Mouse (Mus musculus): Measurements from ENCODE around the gene Myo16. TPM values are rescaled to one million over a fixed set of nuclear protein-coding genes. Genes with fewer than 3 reads are reported as not detected.

Gene Myo16
- polyA plus RNA-seq, 1 experiment from 2014 or later, result 2.3 TPM

DNA sequence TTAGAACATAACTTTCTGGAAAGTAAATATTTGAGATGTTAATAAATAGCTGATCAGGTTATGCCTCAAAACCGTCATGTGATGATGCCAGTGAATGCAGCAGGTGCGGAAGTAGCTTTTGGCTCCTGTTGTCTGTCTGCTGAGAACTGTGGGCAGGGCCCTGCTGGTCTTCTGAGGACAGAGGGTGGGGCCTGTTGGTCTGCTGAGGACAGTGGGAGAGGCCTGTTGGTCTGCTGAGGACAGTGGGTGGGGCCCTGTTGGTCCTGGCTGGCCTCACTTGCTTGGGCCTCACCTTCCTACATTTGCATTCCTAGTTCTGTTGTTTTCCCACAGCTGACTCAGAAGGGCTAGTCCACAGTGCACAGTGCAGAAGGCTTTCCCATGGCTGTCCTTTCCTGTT is 466.0 kb downstream of the Myo16 start:
- Histone ChIP-seq H3K9me3 (no peaks in the 10 kb centered on the region), H3K27ac (no peak overlapping the region), H3K9ac (no peak overlapping the region), H3K4me1 (no peaks in the 10 kb centered on the region), H3K27me3 (replicated peaks) (no peaks in the 10 kb centered on the region), H3K36me3 (no peaks in the 10 kb centered on the region), H3K4me2 (no peak overlapping the region), H3K4me3 (replicated peaks) (no peak overlapping the region)
- WGBS, result 61% methylated on average over 2 of the region's 2 CpGs
- peak; percentile 95 for ATAC-seq (ENCODE audit: insufficient read depth, low FRiP score, low read depth)

DNA sequence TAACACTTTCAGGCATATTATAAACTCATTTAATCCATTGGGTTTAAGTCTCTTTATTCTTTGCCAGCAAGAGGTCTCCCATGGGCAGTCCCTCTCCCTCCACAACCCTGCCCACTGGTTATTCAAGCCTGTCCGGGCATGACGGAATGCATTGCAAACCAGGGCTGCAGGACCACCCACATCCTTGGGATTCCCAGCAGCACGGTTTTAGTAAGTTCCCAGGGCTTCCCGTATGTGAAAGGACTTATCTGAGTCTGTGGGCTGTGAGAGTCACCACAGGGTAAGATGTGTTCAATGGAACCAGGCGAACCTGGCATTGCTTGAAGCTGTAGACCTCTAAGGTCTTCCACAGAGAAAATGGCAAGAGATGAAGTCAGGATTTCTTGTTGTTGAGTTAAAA is 471.6 kb downstream of the Myo16 start:
- ATAC-seq (ENCODE audit: insufficient read depth, low FRiP score, low read depth), result no peak
- Histone ChIP-seq H3K9me3 (no peaks in the 10 kb centered on the region), H3K4me3 (replicated peaks) (no peak overlapping the region), H3K4me1 (no peaks in the 10 kb centered on the region), H3K36me3 (no peaks in the 10 kb centered on the region), H3K27ac (no peak overlapping the region), H3K4me2 (no peak overlapping the region), H3K27me3 (replicated peaks) (no peaks in the 10 kb centered on the region), H3K9ac (no peak overlapping the region)
- 47% methylated on average over 5 of the region's 5 CpGs for WGBS

DNA sequence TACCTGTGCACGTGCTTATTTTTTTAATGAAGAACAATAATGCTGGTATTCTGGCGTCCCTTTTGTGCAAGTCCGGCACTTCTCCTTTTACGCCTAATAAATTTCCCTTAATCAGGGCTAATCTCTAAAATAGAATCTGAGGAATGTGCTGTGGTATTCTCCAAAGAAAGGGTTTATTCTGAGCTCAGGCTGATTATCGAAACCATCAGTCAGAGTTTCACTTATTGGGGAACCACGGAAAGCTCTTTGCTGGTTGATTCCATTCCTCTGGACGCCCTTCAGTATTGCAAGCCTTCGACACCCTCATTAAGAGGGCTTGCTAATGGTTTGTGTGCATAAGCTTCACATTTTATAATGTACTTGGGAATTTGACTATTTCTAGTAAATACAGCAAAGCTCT is 475.0 kb downstream of the Myo16 start:
- WGBS, result 67% methylated on average over 8 of the region's 8 CpGs
- no peak for ATAC-seq (ENCODE audit: insufficient read depth, low FRiP score, low read depth)
- no peaks in the 10 kb centered on the region for H3K4me1 ChIP-seq

DNA sequence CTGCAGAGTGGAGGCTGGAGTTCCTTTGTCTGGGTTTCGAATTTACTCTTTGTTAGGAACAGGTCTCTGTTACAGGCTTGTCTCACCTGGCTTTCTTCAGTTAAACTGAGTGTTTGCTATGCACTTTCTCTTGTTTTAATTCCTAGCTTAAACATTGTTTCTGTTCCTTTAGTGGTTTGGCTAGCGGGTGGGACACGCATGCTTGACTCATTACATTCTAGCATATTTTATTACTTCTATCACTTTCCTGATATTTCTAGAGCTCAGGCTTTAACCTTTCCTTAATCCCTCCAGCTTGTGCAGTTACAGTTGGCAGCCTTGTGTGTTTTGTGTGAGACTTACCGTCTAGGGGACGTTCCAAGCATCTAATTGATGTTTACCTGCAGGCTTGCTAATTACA is 476.2 kb downstream of the Myo16 start:
- Histone ChIP-seq H3K4me2 (no peak overlapping the region), H3K27me3 (replicated peaks) (no peaks in the 10 kb centered on the region), H3K9ac (no peak overlapping the region), H3K36me3 (no peaks in the 10 kb centered on the region), H3K4me3 (replicated peaks) (no peak overlapping the region), H3K9me3 (no peaks in the 10 kb centered on the region), H3K27ac (no peak overlapping the region), H3K4me1 (no peaks in the 10 kb centered on the region)
- no peak for ATAC-seq (ENCODE audit: insufficient read depth, low FRiP score, low read depth)
- WGBS, result 34% methylated on average over 5 of the region's 5 CpGs

More for the DNA sequence above, 475.0 kb downstream of the Myo16 start:
- H3K9me3 ChIP-seq, result no peaks in the 10 kb centered on the region
- H3K27me3 ChIP-seq (replicated peaks), result no peaks in the 10 kb centered on the region
- no peak overlapping the region for H3K4me2 ChIP-seq
- H3K27ac ChIP-seq, result no peak overlapping the region
- no peak overlapping the region for H3K9ac ChIP-seq
- no peaks in the 10 kb centered on the region for H3K36me3 ChIP-seq
- no peak overlapping the region for H3K4me3 ChIP-seq (replicated peaks)

DNA sequence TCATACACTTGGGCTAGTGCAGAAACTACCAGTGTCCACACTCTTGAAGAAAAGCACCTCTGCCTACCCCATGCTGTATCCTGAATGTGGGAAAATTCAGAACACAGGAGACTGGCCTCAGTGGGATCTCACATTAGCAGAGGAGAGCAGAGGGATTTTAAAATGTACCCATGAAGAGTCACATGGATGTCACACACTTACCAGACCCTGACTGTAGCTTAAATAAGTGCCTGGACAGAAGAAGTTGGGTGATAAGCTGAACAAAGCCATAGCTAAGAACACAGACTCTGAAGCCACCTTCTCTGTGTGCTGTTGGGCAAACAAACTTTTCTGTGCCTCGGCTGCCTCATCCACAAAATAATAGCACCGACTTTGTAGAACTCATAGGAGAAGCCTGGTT is 477.3 kb downstream of the Myo16 start:
- WGBS, result 74% methylated on average over 2 of the region's 2 CpGs
- Histone ChIP-seq H3K4me3 (replicated peaks) (no peak overlapping the region), H3K27ac (no peak overlapping the region), H3K4me2 (no peak overlapping the region), H3K36me3 (no peaks in the 10 kb centered on the region), H3K9ac (no peak overlapping the region), H3K4me1 (no peaks in the 10 kb centered on the region), H3K27me3 (replicated peaks) (no peaks in the 10 kb centered on the region), H3K9me3 (no peaks in the 10 kb centered on the region)
- no peak for ATAC-seq (ENCODE audit: insufficient read depth, low FRiP score, low read depth)

DNA sequence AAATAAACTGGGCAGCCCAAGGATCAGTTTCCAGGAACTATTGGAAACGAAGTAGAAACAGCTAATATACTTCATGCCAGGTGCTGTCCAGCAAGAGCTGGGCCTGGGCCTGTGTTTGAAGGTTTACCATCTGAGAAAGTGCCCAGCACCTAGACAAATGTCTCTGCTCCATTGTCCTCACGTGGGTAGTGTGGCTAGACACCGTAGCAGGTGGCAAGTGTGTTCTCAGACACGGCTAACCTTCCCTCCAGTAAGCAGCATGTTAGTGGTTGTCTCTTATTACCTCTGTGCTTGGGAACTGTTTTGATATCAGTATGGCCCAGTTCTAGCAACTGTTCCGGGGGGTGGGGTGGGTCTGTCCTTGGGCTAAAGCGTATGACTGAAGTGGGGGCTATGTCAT is 478.9 kb downstream of the Myo16 start:
- no peak overlapping the region for H3K9ac ChIP-seq
- WGBS, result 80% methylated on average over 6 of the region's 6 CpGs
- H3K4me1 ChIP-seq, result no peaks in the 10 kb centered on the region
- H3K27ac ChIP-seq, result no peak overlapping the region
- no peaks in the 10 kb centered on the region for H3K9me3 ChIP-seq
- no peak overlapping the region for H3K4me3 ChIP-seq (replicated peaks)
- ATAC-seq (ENCODE audit: insufficient read depth, low FRiP score, low read depth), result no peak
- H3K4me2 ChIP-seq, result no peak overlapping the region
- H3K27me3 ChIP-seq (replicated peaks), result no peaks in the 10 kb centered on the region
- no peaks in the 10 kb centered on the region for H3K36me3 ChIP-seq

DNA sequence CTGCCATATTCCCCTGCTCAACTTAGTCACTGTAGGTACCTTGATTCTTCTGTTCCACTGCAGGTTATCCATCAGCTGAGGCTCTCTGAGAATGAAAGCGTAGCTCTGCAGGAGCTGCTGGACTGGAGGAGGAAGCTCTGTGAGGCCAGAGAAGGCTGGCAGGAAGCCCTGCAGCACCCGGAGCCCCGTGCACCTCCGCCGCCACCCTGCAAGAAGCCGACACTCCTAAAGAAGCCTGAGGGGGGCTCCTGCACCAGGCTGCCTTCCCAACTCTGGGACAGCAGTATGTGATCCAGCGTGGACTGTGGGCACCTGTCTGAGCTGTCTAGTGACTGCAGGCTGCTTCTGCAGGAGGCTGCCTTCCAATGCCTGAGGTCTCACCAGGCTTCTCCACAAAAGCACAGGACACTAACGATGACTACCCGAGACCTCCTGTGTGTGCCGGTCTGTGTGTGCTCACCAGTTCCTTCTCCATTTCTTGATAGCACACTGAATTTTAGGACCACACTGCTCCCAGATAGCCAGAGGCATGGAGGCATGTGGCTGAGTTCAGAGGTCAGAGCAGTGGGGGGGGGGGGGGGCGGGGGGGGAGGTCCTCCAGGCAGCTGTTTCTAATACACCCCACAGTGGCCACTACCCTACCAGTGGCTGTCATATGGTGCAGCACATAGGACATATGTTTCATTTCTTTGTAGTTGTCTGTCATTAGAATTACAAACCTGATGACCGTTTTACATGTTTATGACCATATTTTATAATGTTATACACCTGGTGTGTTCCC is 479.8 kb downstream of the Myo16 start:
- Histone ChIP-seq H3K4me3 (replicated peaks) (no peak overlapping the region), H3K36me3 (no peaks in the 10 kb centered on the region), H3K27me3 (replicated peaks) (no peaks in the 10 kb centered on the region), H3K4me1 (no peaks in the 10 kb centered on the region), H3K27ac (no peak overlapping the region), H3K9ac (no peak overlapping the region), H3K9me3 (no peaks in the 10 kb centered on the region), H3K4me2 (no peak overlapping the region)
- 54% methylated on average over 12 of the region's 12 CpGs for WGBS
- ATAC-seq (ENCODE audit: insufficient read depth, low FRiP score, low read depth), result no peak

DNA sequence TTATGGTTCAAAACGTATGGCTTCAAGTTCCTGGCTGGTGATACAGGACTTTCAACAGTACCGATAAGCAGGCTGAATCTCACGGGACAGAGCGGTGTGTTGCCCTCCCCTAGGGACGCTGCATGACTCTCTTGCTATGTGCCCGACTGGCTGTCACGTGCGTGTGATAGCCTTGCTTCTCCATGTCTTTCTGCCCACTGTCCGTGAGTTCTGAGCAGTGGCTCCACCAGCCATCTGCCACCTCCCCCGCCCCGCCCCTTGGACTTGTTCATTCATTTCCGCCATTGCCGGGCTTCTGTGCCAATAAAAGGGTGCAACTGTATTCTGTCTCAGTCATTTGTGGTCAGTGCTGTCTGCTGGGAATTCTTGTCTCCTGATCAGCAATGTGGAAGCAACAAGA is 480.7 kb downstream of the Myo16 start:
- Histone ChIP-seq H3K9ac (no peak overlapping the region), H3K36me3 (no peaks in the 10 kb centered on the region), H3K27me3 (replicated peaks) (no peaks in the 10 kb centered on the region), H3K27ac (no peak overlapping the region), H3K4me1 (no peaks in the 10 kb centered on the region), H3K4me3 (replicated peaks) (no peak overlapping the region), H3K4me2 (no peak overlapping the region), H3K9me3 (no peaks in the 10 kb centered on the region)
- ATAC-seq (ENCODE audit: insufficient read depth, low FRiP score, low read depth), result no peak
- 68% methylated on average over 13 of the region's 13 CpGs for WGBS

DNA sequence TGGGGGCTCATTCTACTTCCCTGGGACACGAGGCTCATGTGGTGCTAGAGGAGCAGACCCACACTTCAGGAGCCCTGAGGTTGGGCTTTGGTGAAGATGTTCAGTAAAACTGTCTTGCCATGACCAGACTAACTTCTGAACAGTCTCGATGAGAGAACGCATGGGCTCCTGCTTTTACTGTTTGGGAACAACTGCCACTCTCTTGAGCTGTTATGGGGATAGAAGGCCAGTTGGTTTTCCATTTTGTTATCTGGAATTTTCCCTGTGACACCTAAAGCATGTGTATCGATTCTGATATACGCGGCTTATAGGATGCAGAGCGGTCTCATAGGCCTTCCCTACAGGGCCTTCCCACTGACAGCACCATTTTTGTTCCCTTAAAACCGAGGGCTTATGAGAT is 485.2 kb downstream of the Myo16 start:
- no peak overlapping the region for H3K4me3 ChIP-seq (replicated peaks)
- H3K4me2 ChIP-seq, result no peak overlapping the region
- no peaks in the 10 kb centered on the region for H3K36me3 ChIP-seq
- WGBS, result 87% methylated on average over 8 of the region's 8 CpGs
- H3K9ac ChIP-seq, result no peak overlapping the region
- no peaks in the 10 kb centered on the region for H3K27me3 ChIP-seq (replicated peaks)
- ATAC-seq (ENCODE audit: insufficient read depth, low FRiP score, low read depth), result no peak
- H3K27ac ChIP-seq, result no peak overlapping the region
- H3K4me1 ChIP-seq, result no peaks in the 10 kb centered on the region
- no peaks in the 10 kb centered on the region for H3K9me3 ChIP-seq

DNA sequence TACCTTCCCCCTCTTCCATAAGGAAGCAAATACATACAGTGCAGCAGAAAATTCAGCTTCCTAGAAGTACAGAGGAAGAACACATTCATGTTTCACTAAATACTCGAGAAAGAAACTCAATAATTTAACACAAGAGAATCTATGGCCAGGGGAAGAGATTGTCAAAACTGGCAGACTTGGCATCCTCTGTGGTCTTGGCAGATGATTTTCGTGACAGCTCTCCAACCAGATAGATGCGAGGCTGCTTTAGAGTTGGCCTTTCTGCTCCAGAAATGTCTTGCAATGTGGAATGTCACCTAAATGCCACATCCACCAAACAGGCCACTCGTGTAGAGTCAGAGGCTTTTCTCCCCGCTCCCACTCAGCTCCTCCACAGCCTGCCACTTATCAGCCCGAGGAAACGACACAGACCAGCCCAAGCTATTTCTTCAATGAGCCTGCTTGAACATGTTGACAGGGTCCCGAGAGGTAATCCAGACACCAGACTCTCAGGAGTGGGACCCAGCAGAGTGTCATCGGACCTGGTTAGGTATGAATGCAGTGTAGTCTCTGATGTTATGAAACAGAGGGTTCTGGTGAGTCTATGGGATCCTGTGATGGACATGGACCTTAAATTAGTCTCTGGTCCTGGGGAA is 486.6 kb downstream of the Myo16 start:
- ATAC-seq (ENCODE audit: insufficient read depth, low FRiP score, low read depth), result no peak
- Histone ChIP-seq H3K27ac (no peak overlapping the region), H3K36me3 (no peaks in the 10 kb centered on the region), H3K4me1 (no peaks in the 10 kb centered on the region), H3K27me3 (replicated peaks) (no peaks in the 10 kb centered on the region), H3K9ac (no peak overlapping the region), H3K9me3 (no peaks in the 10 kb centered on the region), H3K4me3 (replicated peaks) (no peak overlapping the region), H3K4me2 (no peak overlapping the region)
- WGBS, result 62% methylated on average over 9 of the region's 9 CpGs

DNA sequence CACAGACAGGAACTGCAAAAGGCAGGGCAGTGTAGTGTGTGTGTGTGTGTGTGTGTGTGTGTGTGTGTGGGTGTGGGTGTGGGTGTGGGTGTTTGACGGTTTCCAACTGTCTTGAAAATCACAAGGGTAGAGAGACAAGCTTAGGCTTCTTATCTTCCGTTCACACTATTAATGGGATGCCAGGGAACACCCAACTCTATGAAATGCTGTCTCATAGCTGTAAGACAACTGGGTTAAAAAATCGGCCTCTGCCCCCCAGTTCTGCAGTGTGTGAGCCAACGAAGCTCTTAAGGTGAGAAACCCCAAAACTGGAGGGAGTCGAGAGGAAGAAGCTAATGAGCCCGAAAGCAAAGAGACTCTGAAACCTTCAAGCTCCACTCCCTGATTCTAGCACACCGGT is 487.1 kb downstream of the Myo16 start:
- peak; percentile 68; the same call in 1 of the 2 replicates for ATAC-seq (ENCODE audit: insufficient read depth, low FRiP score, low read depth)
- no peaks in the 10 kb centered on the region for H3K9me3 ChIP-seq
- H3K27ac ChIP-seq, result no peak overlapping the region
- no peaks in the 10 kb centered on the region for H3K36me3 ChIP-seq
- H3K9ac ChIP-seq, result no peak overlapping the region
- no peak overlapping the region for H3K4me2 ChIP-seq
- H3K4me1 ChIP-seq, result no peaks in the 10 kb centered on the region
- H3K27me3 ChIP-seq (replicated peaks), result no peaks in the 10 kb centered on the region
- H3K4me3 ChIP-seq (replicated peaks), result no peak overlapping the region
- WGBS, result 60% methylated on average over 7 of the region's 7 CpGs

DNA sequence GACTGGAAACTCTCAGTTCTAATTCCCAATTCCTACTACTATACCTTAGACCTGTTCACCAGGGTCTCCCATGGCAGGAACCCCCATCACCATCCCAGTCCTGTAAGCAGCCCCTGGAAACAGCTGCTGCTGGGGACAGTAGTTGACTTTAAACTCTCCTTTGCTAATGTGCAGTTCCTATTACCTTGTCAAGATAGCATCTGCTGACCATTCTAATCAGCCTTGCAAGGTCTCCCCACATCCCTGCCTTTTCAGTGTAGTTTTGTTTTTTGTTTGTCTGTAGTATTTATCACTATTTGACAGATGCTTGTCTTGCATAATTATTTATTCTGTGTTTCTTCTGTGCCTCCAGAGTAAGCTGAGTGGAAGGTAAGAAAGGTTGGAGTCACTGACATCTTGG is 487.6 kb downstream of the Myo16 start:
- no peaks in the 10 kb centered on the region for H3K9me3 ChIP-seq
- H3K4me2 ChIP-seq, result no peak overlapping the region
- H3K27me3 ChIP-seq (replicated peaks), result no peaks in the 10 kb centered on the region
- H3K4me3 ChIP-seq (replicated peaks), result no peak overlapping the region
- H3K27ac ChIP-seq, result no peak overlapping the region
- no peak for ATAC-seq (ENCODE audit: insufficient read depth, low FRiP score, low read depth)
- no peaks in the 10 kb centered on the region for H3K4me1 ChIP-seq
- no peak overlapping the region for H3K9ac ChIP-seq
- no peaks in the 10 kb centered on the region for H3K36me3 ChIP-seq
